Mouse (Mus musculus) cerebellum, postnatal 4 days (tissue): ENCODE measurements around the gene Ofcc1.

Experiments used
- DNase-seq, 2 experiments: peaks; one replicate each; pipeline ENCODE4 v3.0.0; 2022; ENCODE audit warnings: low spot score in 2 of 2, mixed read lengths in 1 of 2

Gene Ofcc1

DNA sequence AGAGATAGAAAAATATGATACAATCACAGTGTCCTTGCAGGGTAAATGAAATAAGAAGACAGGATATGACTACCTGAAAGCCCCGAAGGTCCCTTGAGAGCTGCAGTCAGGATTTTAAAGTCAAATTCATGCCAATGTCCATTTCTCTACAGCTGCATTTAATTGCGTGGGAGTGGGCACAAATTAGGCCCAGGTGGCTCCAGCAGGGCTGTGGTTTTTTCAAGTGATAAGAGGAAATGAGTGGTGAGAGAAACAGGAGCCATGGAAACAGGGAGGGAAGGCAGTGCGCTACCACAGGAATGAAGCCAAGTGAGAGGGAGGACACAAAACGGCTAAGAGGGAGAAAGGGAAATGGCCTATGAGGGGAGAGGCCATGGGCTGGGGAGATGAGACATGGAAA, 363.3 kb downstream of the Ofcc1 start:
- DNase-seq = no peak

DNA sequence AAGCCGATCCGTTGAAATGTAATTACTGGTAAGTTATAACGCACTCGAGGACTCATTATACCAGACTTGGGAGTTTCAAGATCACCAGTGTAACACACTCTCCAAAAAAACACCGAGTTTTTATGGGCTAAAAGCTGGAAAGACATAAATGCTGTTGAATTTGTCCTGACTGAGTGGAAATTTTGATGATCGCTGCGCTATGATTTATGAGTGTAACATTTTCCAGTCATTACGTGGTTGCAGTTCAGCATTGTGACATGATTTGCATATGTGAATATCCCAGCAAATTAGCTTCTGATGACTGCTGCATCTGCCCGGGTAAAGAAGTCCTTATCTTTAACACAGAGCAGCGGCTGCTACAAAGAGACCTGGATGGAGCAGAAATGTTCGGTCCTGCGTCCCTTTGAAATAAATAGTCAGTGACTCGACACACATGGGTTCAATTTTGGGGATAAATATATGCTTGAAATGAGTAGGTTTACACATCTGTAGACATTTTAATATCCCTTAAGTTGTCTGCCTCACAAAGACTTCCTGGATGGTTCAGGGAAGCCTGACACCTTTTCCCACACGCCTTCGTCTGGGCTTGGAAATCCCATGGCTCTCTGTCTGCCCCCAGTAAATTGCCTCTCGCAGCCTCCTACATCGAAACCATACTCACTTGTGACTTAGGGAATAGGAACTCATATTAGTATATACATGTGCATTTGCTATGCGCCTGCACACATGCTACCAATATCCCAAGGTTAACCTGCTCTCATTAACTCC, 381.8 kb downstream of the Ofcc1 start:
- no peak for DNase-seq

DNA sequence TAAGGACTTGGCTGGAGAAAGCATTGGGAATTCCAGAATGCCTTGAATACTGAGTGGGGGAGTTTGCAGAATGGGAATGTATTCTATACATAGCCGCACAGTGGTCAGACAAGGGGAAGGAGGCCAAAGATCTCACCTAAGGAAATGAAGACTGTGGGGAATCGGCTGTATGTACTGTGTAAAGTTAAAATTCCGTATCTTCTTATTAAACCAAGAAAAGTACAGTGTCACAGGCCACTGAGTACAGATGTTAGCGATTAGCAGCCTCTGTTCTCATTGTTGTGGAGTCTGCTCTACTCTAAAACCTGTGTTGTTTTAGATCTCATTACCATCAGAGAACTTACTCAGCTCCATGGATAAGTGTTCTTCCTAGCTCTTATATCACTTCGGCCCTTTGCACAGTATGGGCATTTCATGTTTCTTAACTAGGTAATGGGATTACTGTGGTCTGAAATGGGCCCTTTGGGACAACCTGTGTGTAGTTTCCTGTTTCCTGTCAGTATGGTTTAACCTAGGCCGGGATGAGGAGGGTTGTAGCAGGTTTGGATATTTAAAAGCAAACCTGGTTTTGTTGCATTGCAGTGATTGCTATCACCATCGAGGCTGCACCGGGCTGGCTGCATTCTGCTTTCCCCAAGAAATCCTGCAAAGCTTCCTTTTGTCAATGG, 392.8 kb downstream of the Ofcc1 start:
- DNase-seq = no peak

- no peak for DNase-seq
Observed at GRCm38 (mm10) chr13:39957226-39957625, 404.0 kb downstream of the Ofcc1 start.

GRCm38 (mm10) chr13:39956017-39956416, 405.2 kb downstream of the Ofcc1 start:
- DNase-seq = no peak
